Mouse (Mus musculus) left cerebral cortex, postnatal 10 days (tissue): ENCODE measurements at regions not wholly inside any gene's neighbourhood (a gene's known extent, or its start where the extent isn't known, plus 50 kb on each side); places are given as distances from the start of the nearest gene placed in this dataset.
A peak's percentile ranks its signal among the peaks of the same experiment; 100 is the strongest.

Experiments
- DNase-seq, 2 experiments: peaks; one replicate each; pipeline ENCODE4 v3.0.0; 2021 to 2022; ENCODE audit warnings: low spot score in 2 of 2, mixed read lengths in 1 of 2; ENCODE audit errors: extremely low spot score in 1 of 2
- intact Hi-C: fragments of 180-260 bp; cut with DNase I; formaldehyde crosslinking; loops from one replicate; pipeline ENCODE4 v1.15.1; 2025

GRCm38 (mm10) chr1:76975077-76975945 is 539.6 kb downstream of the Epha4 start:
- intact Hi-C loops = no loop called here

GRCm38 (mm10) chr1:76980498-76981152 is 534.3 kb downstream of the Epha4 start:
- intact Hi-C loops = no loop called here

More at GRCm38 (mm10) chr1:76975077-76975945, 539.6 kb downstream of the Epha4 start:
- DNase-seq = no peak

GRCm38 (mm10) chr1:76993776-76994175 is 521.1 kb downstream of the Epha4 start:
- no peak for DNase-seq
- intact Hi-C loops = no loop called here

More at GRCm38 (mm10) chr1:76980498-76981152, 534.3 kb downstream of the Epha4 start:
- DNase-seq = no peak

GRCm38 (mm10) chr1:77008001-77008400 is 506.9 kb downstream of the Epha4 start:
- no peak for DNase-seq
- intact Hi-C loops = no loop called here

GRCm38 (mm10) chr1:77010608-77011214 is 504.2 kb downstream of the Epha4 start:
- DNase-seq = no peak
- intact Hi-C loops = no loop called here

GRCm38 (mm10) chr1:77027656-77028055 is 487.2 kb downstream of the Epha4 start:
- DNase-seq = peak in 1 of 2 experiments; percentile 13
- intact Hi-C loops = no loop called here

GRCm38 (mm10) chr1:77028216-77028615 is 486.7 kb downstream of the Epha4 start:
- no peak for DNase-seq
- intact Hi-C loops = no loop called here

GRCm38 (mm10) chr1:77029091-77029490 is 485.8 kb downstream of the Epha4 start:
- intact Hi-C loops = no loop called here
- no peak for DNase-seq

GRCm38 (mm10) chr1:77043749-77044564 is 470.9 kb downstream of the Epha4 start:
- DNase-seq = peak in 1 of 2 experiments; percentile 40
- intact Hi-C loops = no loop called here

- intact Hi-C loops = no loop called here
These were observed 466.0 kb downstream of the Epha4 start for GRCm38 (mm10) chr1:77048720-77049406.

GRCm38 (mm10) chr1:77051239-77051638 is 463.6 kb downstream of the Epha4 start:
- no peak for DNase-seq
- intact Hi-C loops = no loop called here

More at GRCm38 (mm10) chr1:77048720-77049406, 466.0 kb downstream of the Epha4 start:
- no peak for DNase-seq

- intact Hi-C loops = no loop called here
- no peak for DNase-seq
These were observed 460.9 kb downstream of the Epha4 start for GRCm38 (mm10) chr1:77053837-77054540.

- DNase-seq = no peak
- intact Hi-C loops = no loop called here
These were observed 452.4 kb downstream of the Epha4 start for GRCm38 (mm10) chr1:77062468-77062867.

- DNase-seq = no peak
- intact Hi-C loops = no loop called here
These were observed 441.8 kb downstream of the Epha4 start for GRCm38 (mm10) chr1:77073071-77073470.

GRCm38 (mm10) chr1:77074926-77075885 is 439.7 kb downstream of the Epha4 start:
- no peak for DNase-seq
- intact Hi-C loops = no loop called here

- intact Hi-C loops = no loop called here
- no peak for DNase-seq
These were observed 434.1 kb downstream of the Epha4 start for GRCm38 (mm10) chr1:77080767-77081166.

- DNase-seq = no peak
- intact Hi-C loops = no loop called here
These were observed 433.2 kb downstream of the Epha4 start for GRCm38 (mm10) chr1:77081660-77082059.
